ENCODE assay signal across 8 mouse cellular contexts in genomic region chr4:36289701-36290053, GRCm38 (mm10).
DNase-seq lines count a peak whose midpoint lies in the region; ATAC-seq and TF ChIP-seq lines count a peak whose summit lies in the region.

No protein-coding gene starts in this region.

- peak overlapping the region; percentile 40 for H3K4me2 ChIP-seq in embryonic facial prominence, embryonic 12.5 days (replicated peaks)
- H3K4me2 ChIP-seq in hindbrain, embryonic 14.5 days (replicated peaks), result peak overlapping the region; percentile 50
- peak overlapping the region; percentile 64 for H3K4me2 ChIP-seq in midbrain, embryonic 16.5 days (ENCODE audit: low read length)

- no peak for ATAC-seq in embryonic facial prominence, embryonic 12.5 days (ENCODE audit: insufficient number of reproducible peaks, insufficient read depth, low FRiP score, low TSS enrichment)
- ATAC-seq in hindbrain, embryonic 14.5 days (ENCODE audit: low FRiP score), result no peak
- peak; percentile 63 for ATAC-seq in midbrain, embryonic 16.5 days

- H3K27me3 ChIP-seq in embryonic facial prominence, embryonic 12.5 days, result no peaks in the 10 kb centered on the region
- no peaks in the 10 kb centered on the region for H3K27me3 ChIP-seq in embryonic facial prominence, embryonic 10.5 days (replicated peaks; ENCODE audit: low read depth, poor library complexity, severe bottlenecking)
- no peaks in the 10 kb centered on the region for H3K27me3 ChIP-seq in hindbrain, embryonic 14.5 days (ENCODE audit: control insufficient read depth, insufficient read depth, low read length)
- no peaks in the 10 kb centered on the region for H3K27me3 ChIP-seq in midbrain, embryonic 16.5 days (ENCODE audit: control insufficient read depth, insufficient read depth, low read depth, low read length)

- intact Hi-C loops in left cerebral cortex, adult 2 months (cut with DNase I), result no loop called here
- intact Hi-C loops in left cerebral cortex, postnatal 25 days (cut with DNase I), result no loop called here
- intact Hi-C loops in left cerebral cortex, postnatal 36 days (cut with DNase I), result no loop called here

- no peak for TF ChIP-seq CTCF in left cerebral cortex, adult 2 months (IDR thresholded peaks at IDR 0.05)

- no peak overlapping the region for H3K4me3 ChIP-seq in embryonic facial prominence, embryonic 12.5 days
- H3K4me3 ChIP-seq in embryonic facial prominence, embryonic 10.5 days, result no peak overlapping the region; the same call in 1 of the 2 replicates
- peak overlapping the region; percentile 30 for H3K4me3 ChIP-seq in left cerebral cortex, adult 2 months
- no peak overlapping the region for H3K4me3 ChIP-seq in hindbrain, embryonic 14.5 days (replicated peaks; ENCODE audit: low read length)
- peak overlapping the region; percentile 32 for H3K4me3 ChIP-seq in midbrain, embryonic 16.5 days (ENCODE audit: low read depth, low read length)

- no peaks in the 10 kb centered on the region for H3K4me1 ChIP-seq in embryonic facial prominence, embryonic 12.5 days
- H3K4me1 ChIP-seq in embryonic facial prominence, embryonic 10.5 days, result peaks cover 7% of the 10 kb centered on the region
- H3K4me1 ChIP-seq in hindbrain, embryonic 14.5 days (replicated peaks; ENCODE audit: control insufficient read depth, insufficient read depth, low read length), result peaks cover 16% of the 10 kb centered on the region
- peaks cover 13% of the 10 kb centered on the region for H3K4me1 ChIP-seq in midbrain, embryonic 16.5 days (ENCODE audit: control insufficient read depth, insufficient read depth, low read length)

- H3K9me3 ChIP-seq in embryonic facial prominence, embryonic 12.5 days, result no peaks in the 10 kb centered on the region
- H3K9me3 ChIP-seq in embryonic facial prominence, embryonic 10.5 days, result no peaks in the 10 kb centered on the region
- H3K9me3 ChIP-seq in hindbrain, embryonic 14.5 days (ENCODE audit: control insufficient read depth, low read length), result no peaks in the 10 kb centered on the region
- H3K9me3 ChIP-seq in midbrain, embryonic 16.5 days (replicated peaks; ENCODE audit: control insufficient read depth, low read length, poor library complexity, severe bottlenecking), result no peaks in the 10 kb centered on the region

- no peak overlapping the region for H3K9ac ChIP-seq in embryonic facial prominence, embryonic 12.5 days
- 0 out of 2 replicates have a peak overlapping the region, but pooled peaks have one; percentile 16 for H3K9ac ChIP-seq in hindbrain, embryonic 14.5 days
- H3K9ac ChIP-seq in midbrain, embryonic 16.5 days (ENCODE audit: low read depth, low read length), result 0 out of 2 replicates have a peak overlapping the region, but pooled peaks have one; percentile 56

- DNase-seq in embryonic facial prominence, embryonic 10.5 days (ENCODE audit: low spot score), result no peak
- no peak for DNase-seq in left cerebral cortex, adult 2 months (ENCODE audit: extremely low spot score in 1 of 2, low spot score in 2 of 2)
- DNase-seq in left cerebral cortex, postnatal 25 days (ENCODE audit: low spot score in 2 of 2), result no peak
- no peak for DNase-seq in hindbrain, embryonic 14.5 days (ENCODE audit: low spot score)
- no peak for DNase-seq in urinary bladder, postnatal 4 days (ENCODE audit: low spot score in 2 of 2)
- no peak for DNase-seq in left cerebral cortex, postnatal 36 days (ENCODE audit: low spot score in 2 of 2)

- 69% methylated on average over 8 of the region's 8 CpGs for WGBS in embryonic facial prominence, embryonic 12.5 days
- WGBS in embryonic facial prominence, embryonic 10.5 days, result 74% methylated on average over 8 of the region's 8 CpGs
- WGBS in hindbrain, embryonic 14.5 days, result 60% methylated on average over 8 of the region's 8 CpGs
- 38% methylated on average over 8 of the region's 8 CpGs for WGBS in midbrain, embryonic 16.5 days

- no peak overlapping the region for H3K27ac ChIP-seq in embryonic facial prominence, embryonic 12.5 days
- H3K27ac ChIP-seq in embryonic facial prominence, embryonic 10.5 days (replicated peaks), result no peak overlapping the region
- peak overlapping the region; percentile 29; the same call in 1 of the 2 replicates for H3K27ac ChIP-seq in left cerebral cortex, adult 2 months
- H3K27ac ChIP-seq in hindbrain, embryonic 14.5 days, result 0 out of 2 replicates have a peak overlapping the region, but pooled peaks have one; percentile 39
- H3K27ac ChIP-seq in midbrain, embryonic 16.5 days (ENCODE audit: low read length), result peak overlapping the region; percentile 72

- no peaks in the 10 kb centered on the region for H3K36me3 ChIP-seq in embryonic facial prominence, embryonic 12.5 days
- H3K36me3 ChIP-seq in embryonic facial prominence, embryonic 10.5 days (replicated peaks), result no peaks in the 10 kb centered on the region
- no peaks in the 10 kb centered on the region for H3K36me3 ChIP-seq in hindbrain, embryonic 14.5 days (replicated peaks; ENCODE audit: control insufficient read depth, insufficient read depth)
- no peaks in the 10 kb centered on the region for H3K36me3 ChIP-seq in midbrain, embryonic 16.5 days (ENCODE audit: control insufficient read depth, insufficient read depth, low read length)

Comparison
In these comparisons a context has a peak if more than half of its experiments do, and no peak if none do; other contexts are left out.
1. H3K27ac ChIP-seq: peak in left cerebral cortex, adult 2 months (single experiment), hindbrain, embryonic 14.5 days (single experiment) and midbrain, embryonic 16.5 days (single experiment); none in embryonic facial prominence, embryonic 12.5 days (single experiment) and embryonic facial prominence, embryonic 10.5 days (single experiment).
2. H3K4me3 ChIP-seq: peak in left cerebral cortex, adult 2 months (single experiment) and midbrain, embryonic 16.5 days (single experiment); none in embryonic facial prominence, embryonic 12.5 days (single experiment), embryonic facial prominence, embryonic 10.5 days (single experiment) and hindbrain, embryonic 14.5 days (single experiment).
3. Peak in every context shown above with its lines, with median percentiles within 50 percentile points of each other: H3K4me2 ChIP-seq.